Mouse (Mus musculus) spleen, postnatal 36 days (tissue): ENCODE results near the gene Cmklr1.
A peak's percentile ranks its signal among the peaks of the same experiment; 100 is the strongest.

Source experiments
- DNase-seq, 2 experiments: peaks; one replicate each; pipeline ENCODE4 v3.0.0; 2022; ENCODE audit warnings: low spot score in 2 of 2, mixed read lengths in 1 of 2

Gene Cmklr1

DNA sequence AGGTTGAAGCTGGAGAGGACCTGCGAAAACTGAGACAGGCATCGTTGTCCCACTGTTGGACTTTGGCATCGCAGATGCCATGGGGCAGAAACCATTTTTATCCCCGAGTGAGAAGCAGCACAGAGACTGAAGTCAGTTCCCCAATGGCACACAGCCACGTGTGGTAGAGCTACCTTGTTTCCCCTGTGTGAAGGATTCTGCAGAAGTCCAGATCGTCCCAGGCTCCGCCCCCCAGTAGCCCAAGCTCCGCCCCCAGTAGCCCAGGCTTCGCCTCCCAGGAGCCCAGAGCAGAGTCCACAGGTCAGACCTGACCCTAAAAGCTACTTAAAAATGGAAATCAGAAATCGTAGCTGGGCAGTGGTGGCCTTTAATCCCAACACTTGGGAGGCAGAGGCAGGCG lies 4.0 kb upstream of the Cmklr1 start:
- no peak for DNase-seq

- no peak for DNase-seq
These were observed 2.0 kb upstream of the Cmklr1 start for GRCm38 (mm10) chr5:113652215-113652614.

DNA sequence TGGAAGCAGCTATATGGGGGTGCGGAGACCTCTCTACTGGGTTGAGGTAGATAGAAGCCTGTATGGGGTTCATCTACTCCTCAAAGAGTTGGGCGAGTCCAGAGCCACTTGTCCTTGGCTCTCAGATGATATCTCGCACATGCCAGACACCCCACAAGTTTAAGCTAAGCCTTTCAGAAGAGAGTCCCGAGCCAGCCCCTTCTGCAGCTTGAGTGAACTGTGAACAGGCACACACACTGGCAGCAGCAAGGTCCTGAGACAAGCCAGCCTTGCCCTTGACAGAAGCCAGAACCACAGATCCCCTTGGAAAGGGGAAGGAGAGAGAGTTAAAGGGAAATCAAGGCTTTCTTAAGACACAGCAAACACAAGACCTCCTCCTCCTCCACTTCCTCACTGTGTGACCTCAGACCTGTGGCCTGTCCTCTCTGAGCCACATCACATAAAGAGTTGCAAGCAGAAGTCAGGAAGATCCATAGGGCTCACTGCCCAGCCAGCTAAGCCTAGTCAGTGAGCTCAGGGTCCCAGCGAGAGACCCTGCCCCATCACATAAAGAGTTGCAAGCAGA lies 1.5 kb downstream of the Cmklr1 start:
- DNase-seq, result peak in 1 of 2 experiments; percentile 14

DNA sequence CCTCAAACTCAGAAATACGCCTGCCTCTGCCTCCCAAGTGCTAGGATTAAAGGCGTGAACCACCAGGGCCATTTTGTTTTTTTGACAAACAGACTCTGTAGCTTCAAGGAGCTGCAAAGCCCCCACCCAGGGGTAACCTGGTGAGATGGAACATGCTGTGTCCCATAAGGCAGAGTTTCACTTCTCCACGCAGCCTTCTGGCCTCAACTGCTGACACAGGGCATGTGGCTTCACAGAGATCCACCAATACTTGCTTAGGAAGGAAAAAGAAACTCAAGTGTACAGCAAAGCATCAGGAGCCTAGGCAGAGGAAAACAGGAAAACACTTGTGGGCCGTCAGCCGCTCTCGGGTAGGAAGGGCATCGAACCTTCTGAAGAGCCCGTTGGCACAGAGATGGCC lies 3.1 kb downstream of the Cmklr1 start:
- DNase-seq, result peak in 1 of 2 experiments; percentile 27

DNA sequence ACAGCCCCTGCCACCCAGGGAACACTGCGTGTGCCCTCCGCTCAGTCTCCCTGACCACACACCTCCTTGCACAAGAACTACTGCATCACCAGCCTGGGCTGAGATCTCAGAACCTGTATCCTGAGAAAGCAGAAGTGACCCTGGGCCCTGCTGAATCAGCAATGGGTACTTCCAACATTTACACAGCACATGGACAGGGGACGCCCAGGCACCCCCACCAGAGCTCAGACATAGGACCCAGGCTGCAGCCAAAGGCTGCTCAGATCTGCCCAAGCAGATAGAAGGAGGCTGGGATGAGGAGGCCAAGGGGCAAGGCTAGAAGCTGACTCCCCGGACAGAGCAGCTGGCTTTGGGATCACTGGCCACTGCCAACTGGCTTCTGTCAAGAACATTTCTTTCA lies 5.7 kb downstream of the Cmklr1 start:
- DNase-seq, result peak; percentile 24 to 40

GRCm38 (mm10) chr5:113643107-113643848 lies 6.9 kb downstream of the Cmklr1 start:
- peak in 1 of 2 experiments; percentile 10 for DNase-seq

DNA sequence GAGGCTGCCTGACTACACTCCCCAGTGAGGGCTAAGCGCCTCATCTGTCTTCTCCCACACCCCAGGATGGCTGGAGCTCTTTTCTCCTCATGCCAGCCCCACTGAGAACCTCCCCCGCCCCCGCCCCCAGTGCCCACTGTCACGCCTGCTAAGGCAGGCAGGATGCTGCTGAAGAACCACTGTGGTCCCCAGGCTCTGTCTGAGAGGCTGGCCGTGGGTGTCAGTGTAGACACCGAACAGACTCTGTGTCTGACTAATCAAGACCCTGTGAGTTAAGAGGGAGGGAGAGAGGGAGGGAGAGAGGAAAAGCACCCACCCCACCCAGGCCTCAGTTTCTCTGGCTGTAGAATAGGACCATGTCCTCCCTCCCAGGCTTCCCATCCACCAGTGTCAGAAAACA lies 9.2 kb downstream of the Cmklr1 start:
- no peak for DNase-seq

- DNase-seq, result no peak
These were observed 11.1 kb downstream of the Cmklr1 start for GRCm38 (mm10) chr5:113639126-113639525.

DNA sequence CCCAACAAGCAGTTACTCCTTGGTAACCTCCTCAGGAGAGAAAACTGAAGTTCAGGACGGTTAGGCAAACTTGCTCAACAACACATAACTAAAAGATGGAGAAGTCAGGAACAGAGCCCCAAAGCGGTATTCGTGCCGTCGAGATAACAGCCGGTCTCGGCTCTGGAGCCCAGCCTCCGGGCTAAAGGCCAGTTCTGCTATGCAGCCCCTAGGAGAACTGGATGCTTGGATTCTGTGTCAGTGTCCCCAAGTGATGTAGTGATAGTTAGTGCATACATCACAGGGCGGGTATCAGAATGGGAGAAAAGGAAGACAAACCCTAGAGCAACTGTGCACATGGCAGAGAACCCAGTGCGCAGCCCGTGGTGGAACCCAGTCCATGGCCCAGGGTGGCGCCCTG lies 12.2 kb downstream of the Cmklr1 start:
- no peak for DNase-seq

- no peak for DNase-seq
These were observed 12.6 kb downstream of the Cmklr1 start for GRCm38 (mm10) chr5:113637631-113638030.

- DNase-seq, result no peak
These were observed 14.2 kb downstream of the Cmklr1 start for GRCm38 (mm10) chr5:113635861-113636565.

GRCm38 (mm10) chr5:113634887-113635610 lies 15.2 kb downstream of the Cmklr1 start:
- DNase-seq, result no peak

- no peak for DNase-seq
These were observed 16.1 kb downstream of the Cmklr1 start for GRCm38 (mm10) chr5:113634024-113634651.

- no peak for DNase-seq
These were observed 17.1 kb downstream of the Cmklr1 start for GRCm38 (mm10) chr5:113633037-113633714.

DNA sequence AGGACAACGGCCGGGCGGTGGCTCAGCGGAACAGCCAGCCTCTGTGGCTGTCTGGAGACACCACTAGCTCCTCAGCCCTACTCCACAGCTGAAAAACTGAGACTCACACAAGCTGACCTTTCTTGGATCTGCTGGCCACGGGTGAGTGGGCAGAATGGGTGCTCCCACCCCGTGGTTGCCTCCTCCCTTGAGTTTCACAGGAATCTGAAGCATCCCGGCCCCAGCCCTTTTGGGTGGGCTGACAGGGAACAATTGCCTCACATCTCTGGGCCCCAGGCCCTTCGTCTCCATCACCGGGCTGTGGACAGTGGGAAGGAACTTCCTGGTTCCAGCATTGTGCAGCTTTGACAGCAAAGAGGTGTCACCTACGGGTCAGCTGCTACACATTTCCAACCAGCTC lies 20.1 kb downstream of the Cmklr1 start:
- DNase-seq, result no peak

GRCm38 (mm10) chr5:113629248-113629647 lies 21.0 kb downstream of the Cmklr1 start:
- no peak for DNase-seq

- DNase-seq, result no peak
These were observed 22.3 kb downstream of the Cmklr1 start for GRCm38 (mm10) chr5:113627820-113628437.

DNA sequence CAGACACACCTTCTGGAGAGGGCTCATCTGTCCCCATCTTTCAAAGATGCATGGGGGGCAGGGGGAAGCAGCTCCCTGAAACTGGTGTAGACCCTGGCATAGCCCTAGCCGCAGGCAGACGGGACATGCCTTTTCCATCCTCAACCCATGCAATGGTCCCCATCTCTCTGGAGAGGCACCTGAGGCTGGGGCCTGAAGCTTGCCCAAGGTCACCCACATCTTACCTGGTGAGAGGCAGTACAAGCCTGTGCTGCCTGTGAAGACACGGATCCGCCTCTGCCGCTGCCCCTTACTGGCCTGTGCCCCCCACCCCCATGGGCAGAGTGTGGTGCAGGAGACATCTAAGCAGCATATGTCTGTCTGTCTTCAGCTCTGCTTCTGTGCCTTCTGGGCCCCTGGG lies 23.2 kb downstream of the Cmklr1 start:
- DNase-seq, result no peak

GRCm38 (mm10) chr5:113626352-113626751 lies 23.9 kb downstream of the Cmklr1 start:
- peak in 1 of 2 experiments; percentile 7 for DNase-seq

DNA sequence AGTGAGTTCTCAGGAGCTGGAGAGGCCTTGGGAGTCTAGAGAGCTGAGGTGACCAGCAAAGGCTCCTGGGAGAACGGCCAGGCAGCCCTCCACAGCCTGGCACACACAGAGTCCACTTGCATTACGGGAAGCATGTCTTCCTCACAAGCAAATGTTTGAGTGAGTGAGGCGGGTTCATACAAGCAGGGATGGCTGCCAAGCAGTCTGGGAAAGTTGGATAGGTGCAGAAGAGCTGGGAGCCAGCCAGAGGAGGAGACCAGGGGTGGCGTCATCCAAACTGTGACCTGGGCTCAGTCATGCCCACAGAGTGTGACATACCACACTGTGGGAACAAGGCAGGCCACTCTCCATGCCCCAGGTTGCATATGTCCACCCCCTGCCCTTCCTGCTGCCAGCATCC lies 25.2 kb downstream of the Cmklr1 start:
- DNase-seq, result no peak

- DNase-seq, result no peak
These were observed 27.2 kb downstream of the Cmklr1 start for GRCm38 (mm10) chr5:113623052-113623451.
